Mouse (Mus musculus): ENCODE results near the gene Krtap5-5.
A peak's percentile ranks its signal among the peaks of the same experiment; 100 is the strongest.
"Not testable (repeated sequence)": the region's sequence is repeated elsewhere in the genome, so short reads cannot be mapped to it uniquely, and the experiment has no call there.

The Krtap5-5 gene

GRCm38 (mm10) chr7:142229871-142230270 lies at the start of gene Krtap5-5:
Gene Krtap5-5 (minus strand): TSS chr7:142229971.
- DNase-seq: not testable (repeated sequence)

DNA sequence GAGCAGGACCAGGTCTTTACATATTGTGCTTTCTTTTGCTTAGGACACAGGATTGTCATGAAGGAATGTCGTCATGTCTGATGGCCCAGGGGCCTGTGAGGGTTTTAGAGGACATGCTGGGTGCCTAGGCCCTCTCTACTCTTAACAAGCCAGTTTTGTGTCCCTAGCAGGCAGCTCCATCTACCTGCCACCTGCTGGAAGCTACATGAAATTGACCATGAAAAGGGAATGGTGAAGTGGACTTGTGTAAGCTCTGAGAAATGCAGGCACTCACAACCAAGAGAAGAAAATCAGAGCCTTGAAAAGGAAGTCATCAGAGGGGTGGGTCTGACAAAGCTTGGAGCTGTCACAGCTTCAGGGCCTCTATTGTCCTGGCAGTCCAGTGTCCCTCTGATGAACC lies 49.5 kb upstream of the Krtap5-5 start:
- DNase-seq: not testable (repeated sequence)

DNA sequence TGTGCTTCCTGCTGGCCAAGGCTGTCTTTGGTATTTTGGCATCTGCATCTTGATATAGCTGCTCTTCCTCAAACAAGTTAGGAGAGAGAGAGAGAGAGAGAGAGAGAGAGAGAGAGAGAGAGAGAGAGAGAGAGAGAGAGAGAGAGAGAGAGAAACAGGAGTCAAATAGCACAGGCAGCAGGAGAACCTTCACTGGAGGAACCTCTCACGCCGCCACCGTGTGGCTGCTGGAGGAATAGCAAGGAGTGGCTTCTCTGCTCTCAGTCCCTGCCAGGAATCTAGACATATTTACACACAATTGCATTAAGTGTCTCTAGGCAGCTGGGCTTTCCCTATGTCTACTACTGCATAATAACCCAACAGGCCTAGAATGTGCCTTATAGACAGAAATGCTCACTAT lies 48.4 kb upstream of the Krtap5-5 start:
- peak; percentile 37 for DNase-seq

DNA sequence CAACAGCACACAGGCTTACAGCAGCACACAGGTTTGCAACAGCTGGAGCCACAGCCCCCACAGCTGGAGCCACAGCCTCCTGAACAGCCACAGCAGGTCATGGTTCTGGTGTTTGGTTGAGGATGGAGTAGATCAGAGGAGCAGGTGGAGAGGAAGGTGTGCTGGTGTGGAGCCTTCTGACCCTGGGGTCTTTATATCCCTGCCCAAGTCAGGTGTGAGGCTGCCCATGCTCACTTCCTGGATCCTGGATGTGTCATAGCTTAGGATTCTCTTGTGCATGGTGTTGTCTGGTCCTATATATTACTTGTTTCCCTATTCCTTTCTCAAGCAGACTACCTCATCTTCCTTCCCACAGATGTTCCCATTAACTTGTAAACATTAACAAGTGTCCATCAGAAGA lies 44.5 kb upstream of the Krtap5-5 start, which contains the start of gene Gm4559:
Gene Gm4559, minus strand, starts transcription at position 101 of the 400 bp plus-strand sequence.
- not testable (repeated sequence) for DNase-seq

- DNase-seq: not testable (repeated sequence)
Observed at GRCm38 (mm10) chr7:142258254-142258653, 28.5 kb upstream of the Krtap5-5 start, which contains the start of gene Gm2431. Gene Gm2431 (minus strand): TSS chr7:142258354.

GRCm38 (mm10) chr7:142255517-142255916 lies 25.7 kb upstream of the Krtap5-5 start:
- DNase-seq: peak; percentile 10

- no peak for DNase-seq
Observed at GRCm38 (mm10) chr7:142249824-142250223, 20.1 kb upstream of the Krtap5-5 start.

DNA sequence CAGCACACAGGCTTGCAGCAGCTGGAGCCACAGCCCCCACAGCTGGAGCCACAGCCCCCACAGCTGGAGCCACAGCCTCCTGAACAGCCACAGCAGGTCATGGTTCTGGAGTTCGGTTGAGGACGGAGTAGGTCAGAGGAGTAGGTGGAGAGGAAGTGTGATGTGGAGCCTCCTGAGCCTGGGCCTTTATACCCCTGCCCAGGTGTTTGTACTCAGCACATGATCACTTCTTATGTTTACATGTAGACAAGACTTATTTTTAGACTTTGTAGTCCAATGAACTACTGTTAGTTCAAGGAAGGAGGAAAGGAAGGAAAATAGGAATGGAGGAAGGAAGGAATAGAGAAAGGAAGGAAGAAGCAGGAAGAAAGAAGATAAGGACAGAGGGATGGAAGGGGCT lies 11.2 kb upstream of the Krtap5-5 start, which contains the start of gene Gm40460:
Gene Gm40460, minus strand, starts transcription at position 101 of the 400 bp plus-strand sequence.
- no peak for DNase-seq

DNA sequence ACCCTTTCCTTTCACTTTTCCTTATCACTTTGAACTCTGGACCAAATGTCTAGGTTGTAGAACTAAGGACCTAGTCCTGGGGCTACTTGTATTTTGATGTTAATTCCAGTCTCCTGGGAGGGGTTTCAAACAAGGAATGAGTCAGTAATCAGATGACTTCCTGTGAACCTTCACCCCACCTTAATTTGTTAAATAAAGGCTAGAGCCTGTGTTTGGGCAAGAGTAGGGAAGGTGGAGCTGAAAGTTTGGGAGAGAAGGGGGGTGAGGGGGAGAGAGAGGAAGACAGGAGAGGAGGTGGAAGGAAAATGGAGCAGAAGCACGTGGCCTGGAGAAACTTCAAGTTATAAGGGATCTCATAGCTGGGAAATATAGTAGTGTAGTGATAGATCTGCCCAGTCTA lies 1.8 kb upstream of the Krtap5-5 start:
- no peak for DNase-seq

DNA sequence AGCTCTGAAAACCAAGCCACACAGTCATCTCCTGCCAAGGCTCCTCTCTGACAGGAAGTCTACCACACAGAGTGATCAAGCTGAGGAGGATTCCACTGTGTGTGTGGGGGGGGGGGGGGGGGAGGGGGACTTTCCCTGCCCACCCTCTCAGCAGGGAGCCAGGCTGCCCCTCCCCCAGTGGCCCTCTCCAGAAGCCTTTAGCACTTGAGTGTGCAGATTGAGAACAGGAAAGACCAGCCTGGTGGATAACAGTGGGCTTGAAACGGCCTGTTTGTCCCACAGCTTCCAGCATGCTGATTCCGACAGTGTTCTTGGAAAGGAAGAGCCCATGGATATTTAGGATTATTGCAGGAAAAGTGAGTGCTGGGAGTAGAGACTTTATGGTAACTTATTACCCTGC lies 5.3 kb downstream of the Krtap5-5 start:
- no peak for DNase-seq

- DNase-seq: not testable (repeated sequence)
Observed at GRCm38 (mm10) chr7:142212136-142212535, 17.6 kb downstream of the Krtap5-5 start.

DNA sequence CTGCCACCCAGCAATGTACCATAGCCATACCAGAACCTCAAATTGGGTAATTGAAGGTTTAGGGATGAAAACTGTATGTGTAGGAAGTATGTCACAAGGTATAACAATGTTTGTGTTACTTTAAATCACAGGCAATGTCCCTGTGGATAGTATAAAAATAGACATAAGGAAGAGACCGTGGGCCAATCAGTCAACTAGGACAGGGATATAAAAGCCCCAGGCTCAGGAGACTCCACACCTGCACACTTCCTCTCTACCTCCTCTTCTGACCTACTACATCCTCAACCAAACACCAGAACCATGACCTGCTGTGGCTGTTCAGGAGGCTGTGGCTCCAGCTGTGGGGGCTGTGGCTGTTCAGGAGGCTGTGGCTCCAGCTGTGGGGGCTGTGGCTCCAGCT lies 18.2 kb downstream of the Krtap5-5 start, which contains the start of gene Gm7579:
Gene Gm7579, plus strand, starts transcription at position 301 of the 400 bp plus-strand sequence.
- DNase-seq: no peak

DNA sequence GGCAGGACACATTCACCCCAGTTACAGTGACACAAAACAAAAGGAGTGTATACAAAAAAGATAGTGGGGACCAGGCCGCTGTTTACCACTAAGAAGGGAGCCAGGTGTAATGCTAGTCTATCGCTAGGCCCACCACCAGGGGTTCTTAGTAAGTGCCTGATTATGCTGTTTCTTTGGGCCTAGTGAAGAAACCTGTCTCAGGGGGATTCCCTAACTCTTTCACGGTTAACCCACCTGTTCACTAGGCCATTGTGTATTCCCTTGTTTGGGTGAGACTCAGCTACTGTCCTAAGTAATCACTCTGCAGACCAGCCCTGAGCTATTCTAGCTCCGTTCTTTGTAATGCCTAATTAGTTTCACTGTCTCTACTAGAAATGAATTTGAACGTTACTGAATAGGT lies 22.9 kb downstream of the Krtap5-5 start:
- not testable (repeated sequence) for DNase-seq

DNA sequence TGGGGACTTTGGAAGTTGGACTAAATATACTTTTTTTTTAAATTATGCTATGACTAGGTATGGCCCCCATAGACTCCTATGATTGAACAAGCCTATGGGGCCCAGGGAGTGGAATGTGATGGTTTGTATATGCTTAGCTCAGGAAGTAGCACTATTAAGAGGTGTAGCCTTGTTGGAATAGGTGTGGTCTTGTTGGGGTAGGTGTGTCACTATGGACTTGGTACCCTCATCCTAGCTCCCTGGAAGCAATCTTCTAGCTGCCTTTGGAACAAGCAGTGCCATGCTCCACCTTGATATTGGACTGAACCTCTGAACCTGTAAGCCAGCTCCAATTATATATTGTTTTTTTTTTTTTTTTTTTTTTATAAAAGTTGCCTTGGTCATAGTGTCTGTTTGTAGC lies 24.3 kb downstream of the Krtap5-5 start:
- DNase-seq: no peak

DNA sequence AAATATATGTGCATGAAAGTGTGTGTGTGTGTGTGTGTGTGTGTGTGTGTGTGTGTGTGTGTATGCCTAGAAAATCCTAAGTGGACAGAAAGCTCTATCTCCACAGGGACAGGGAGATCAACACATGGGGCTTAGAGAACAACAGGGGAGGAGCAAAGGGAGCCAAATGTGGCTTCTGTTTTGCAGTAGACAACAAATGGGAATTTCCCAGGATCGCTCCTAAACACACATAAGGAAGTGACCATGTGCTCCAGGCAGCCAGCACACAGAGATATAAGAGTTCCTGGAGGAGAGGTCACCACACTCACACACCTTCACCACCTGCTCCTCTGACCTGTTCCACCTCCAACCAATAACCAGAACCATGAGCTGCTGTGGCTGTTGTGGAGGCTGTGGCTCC lies 28.7 kb downstream of the Krtap5-5 start, which contains the start of gene Krtap5-3:
Gene Krtap5-3, plus strand, starts transcription at position 301 of the 400 bp plus-strand sequence.
- DNase-seq: no peak

- DNase-seq: no peak
Observed at GRCm38 (mm10) chr7:142198748-142199147, 31.0 kb downstream of the Krtap5-5 start.

DNA sequence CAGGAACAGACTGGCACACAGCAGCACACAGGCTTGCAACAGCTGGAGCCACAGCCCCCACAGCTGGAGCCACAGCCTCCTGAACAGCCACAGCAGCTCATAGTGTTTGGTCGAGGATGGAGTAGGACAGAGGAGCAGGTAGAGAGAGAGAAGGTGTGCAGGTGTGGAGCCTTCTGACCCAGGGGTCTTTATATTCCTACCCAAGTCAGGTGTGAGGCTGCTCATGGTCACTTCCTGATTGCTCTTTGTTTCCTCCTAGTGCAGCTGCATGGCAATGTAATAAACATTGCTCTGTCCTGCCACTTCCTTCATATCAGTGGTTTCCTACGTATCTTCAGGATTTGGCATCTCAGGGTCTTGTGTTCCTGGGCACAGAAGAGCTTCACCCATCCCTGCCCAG lies 39.5 kb downstream of the Krtap5-5 start, which contains the start of gene Gm10153:
Gene Gm10153, minus strand, starts transcription at position 101 of the 400 bp plus-strand sequence.
- DNase-seq: no peak

GRCm38 (mm10) chr7:142188156-142188555 lies 41.6 kb downstream of the Krtap5-5 start:
- DNase-seq: no peak

DNA sequence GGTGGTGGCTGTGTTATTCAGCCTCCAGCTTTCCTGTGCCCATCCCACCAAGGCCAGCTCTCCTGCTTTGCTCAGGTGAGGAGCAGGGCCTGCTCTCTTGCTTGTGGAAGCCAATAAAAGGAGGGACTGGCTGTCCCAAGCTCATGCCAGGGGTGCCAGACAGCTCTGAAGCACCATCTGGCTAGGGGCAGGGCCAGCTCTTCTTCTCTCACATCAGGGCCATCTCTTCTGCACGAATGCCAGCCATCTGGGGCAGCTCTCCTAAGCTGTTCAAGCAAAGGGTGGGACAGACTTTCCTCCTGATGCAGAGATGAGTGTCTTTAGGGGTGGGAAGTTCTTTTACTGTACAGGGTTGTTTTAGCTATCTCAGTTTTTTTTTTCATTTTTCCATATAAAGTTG lies 48.8 kb downstream of the Krtap5-5 start:
- DNase-seq: no peak

All from cerebellum, adult 11-12 months (tissue).